Mouse (Mus musculus): ENCODE measurements around the gene Mcat. TPM values are rescaled to one million over a fixed set of nuclear protein-coding genes. Genes with fewer than 3 reads are reported as not detected.
A peak's percentile ranks its signal among the peaks of the same experiment; 100 is the strongest.

Gene Mcat
- polyA plus RNA-seq, 1 experiment from 2014 or later = 48.4 TPM

GRCm38 (mm10) chr15:83550137-83550536, 13.4 kb downstream of the Mcat start:
- 86% methylated on average over 2 of the region's 2 CpGs for WGBS
- Histone ChIP-seq H3K4me3 (no peak overlapping the region), H3K4me1 (replicated peaks) (peaks cover 9% of the 10 kb centered on the region), H3K36me3 (peaks cover 84% of the 10 kb centered on the region), H3K27ac (no peak overlapping the region), H3K27me3 (ENCODE audit: insufficient read depth, poor library complexity, severe bottlenecking) (no peaks in the 10 kb centered on the region), H3K9me3 (no peaks in the 10 kb centered on the region)
- no peak for DNase-seq (ENCODE audit: low spot score)

GRCm38 (mm10) chr15:83547144-83547543, 16.4 kb downstream of the Mcat start:
- H3K4me1 ChIP-seq (replicated peaks) = 0 out of 2 replicates have a peak, but pooled peaks cover 2% of the 10 kb centered on the region
- WGBS = 91% methylated on average over 8 of the region's 8 CpGs
- DNase-seq (ENCODE audit: low spot score) = no peak
- H3K36me3 ChIP-seq = peaks cover 79% of the 10 kb centered on the region
- H3K4me3 ChIP-seq = no peak overlapping the region
- H3K27me3 ChIP-seq (ENCODE audit: insufficient read depth, poor library complexity, severe bottlenecking) = no peaks in the 10 kb centered on the region
- no peaks in the 10 kb centered on the region for H3K9me3 ChIP-seq
- no peak overlapping the region for H3K27ac ChIP-seq

GRCm38 (mm10) chr15:83546029-83546428, 17.6 kb downstream of the Mcat start:
- Histone ChIP-seq H3K4me1 (replicated peaks) (0 out of 2 replicates have a peak, but pooled peaks cover 2% of the 10 kb centered on the region), H3K9me3 (no peaks in the 10 kb centered on the region), H3K27ac (no peak overlapping the region), H3K27me3 (ENCODE audit: insufficient read depth, poor library complexity, severe bottlenecking) (no peaks in the 10 kb centered on the region), H3K4me3 (no peak overlapping the region), H3K36me3 (peaks cover 68% of the 10 kb centered on the region)
- 86% methylated on average over 7 of the region's 7 CpGs for WGBS
- DNase-seq (ENCODE audit: low spot score) = no peak

GRCm38 (mm10) chr15:83541647-83542287, 21.8 kb downstream of the Mcat start:
- Histone ChIP-seq H3K4me1 (replicated peaks) (0 out of 2 replicates have a peak, but pooled peaks cover 2% of the 10 kb centered on the region), H3K27me3 (ENCODE audit: insufficient read depth, poor library complexity, severe bottlenecking) (no peaks in the 10 kb centered on the region), H3K36me3 (peaks cover 26% of the 10 kb centered on the region), H3K9me3 (0 out of 2 replicates have a peak, but pooled peaks cover 2% of the 10 kb centered on the region), H3K27ac (no peak overlapping the region), H3K4me3 (no peak overlapping the region)
- DNase-seq (ENCODE audit: low spot score) = no peak
- 84% methylated on average over 9 of the region's 9 CpGs for WGBS

- WGBS = 79% methylated on average over 4 of the region's 4 CpGs
Measured at GRCm38 (mm10) chr15:83539905-83540304, 23.7 kb downstream of the Mcat start.

GRCm38 (mm10) chr15:83538855-83539254, 24.7 kb downstream of the Mcat start:
- H3K9me3 ChIP-seq = 0 out of 2 replicates have a peak, but pooled peaks cover 2% of the 10 kb centered on the region
- H3K4me3 ChIP-seq = no peak overlapping the region
- no peak for DNase-seq (ENCODE audit: low spot score)
- H3K27ac ChIP-seq = no peak overlapping the region
- peaks cover 3% of the 10 kb centered on the region; the same call in 1 of the 2 replicates for H3K4me1 ChIP-seq (replicated peaks)
- no peaks in the 10 kb centered on the region for H3K36me3 ChIP-seq
- 94% methylated on average over 2 of the region's 2 CpGs for WGBS
- no peaks in the 10 kb centered on the region for H3K27me3 ChIP-seq (ENCODE audit: insufficient read depth, poor library complexity, severe bottlenecking)

More at GRCm38 (mm10) chr15:83539905-83540304, 23.7 kb downstream of the Mcat start:
- Histone ChIP-seq H3K9me3 (0 out of 2 replicates have a peak, but pooled peaks cover 2% of the 10 kb centered on the region), H3K4me1 (replicated peaks) (peaks cover 2% of the 10 kb centered on the region; the same call in 1 of the 2 replicates), H3K36me3 (peaks cover 7% of the 10 kb centered on the region), H3K27ac (no peak overlapping the region), H3K4me3 (no peak overlapping the region), H3K27me3 (ENCODE audit: insufficient read depth, poor library complexity, severe bottlenecking) (no peaks in the 10 kb centered on the region)
- no peak for DNase-seq (ENCODE audit: low spot score)

- 0 out of 2 replicates have a peak, but pooled peaks cover 2% of the 10 kb centered on the region for H3K9me3 ChIP-seq
- H3K4me3 ChIP-seq = no peak overlapping the region
- peaks cover 3% of the 10 kb centered on the region; the same call in 1 of the 2 replicates for H3K4me1 ChIP-seq (replicated peaks)
- no peaks in the 10 kb centered on the region for H3K27me3 ChIP-seq (ENCODE audit: insufficient read depth, poor library complexity, severe bottlenecking)
- H3K27ac ChIP-seq = peak overlapping the region; percentile 46; the same call in 1 of the 2 replicates
- no peak for DNase-seq (ENCODE audit: low spot score)
- H3K36me3 ChIP-seq = no peaks in the 10 kb centered on the region
- WGBS = 92% methylated on average over 6 of the region's 6 CpGs
Measured at GRCm38 (mm10) chr15:83535890-83536231, 27.7 kb downstream of the Mcat start.

GRCm38 (mm10) chr15:83534960-83535889, 28.4 kb downstream of the Mcat start:
- DNase-seq (ENCODE audit: low spot score) = no peak
- H3K27ac ChIP-seq = peak overlapping the region; percentile 46
- WGBS = 85% methylated on average over 17 of the region's 17 CpGs

GRCm38 (mm10) chr15:83532606-83533005, 31.0 kb downstream of the Mcat start:
- 0 out of 2 replicates have a peak, but pooled peaks cover 2% of the 10 kb centered on the region for H3K9me3 ChIP-seq
- WGBS = 79% methylated on average over 7 of the region's 7 CpGs

More at GRCm38 (mm10) chr15:83534960-83535889, 28.4 kb downstream of the Mcat start:
- Histone ChIP-seq H3K9me3 (0 out of 2 replicates have a peak, but pooled peaks cover 2% of the 10 kb centered on the region), H3K27me3 (ENCODE audit: insufficient read depth, poor library complexity, severe bottlenecking) (no peaks in the 10 kb centered on the region), H3K36me3 (no peaks in the 10 kb centered on the region), H3K4me3 (no peak overlapping the region), H3K4me1 (replicated peaks) (peaks cover 3% of the 10 kb centered on the region; the same call in 1 of the 2 replicates)

GRCm38 (mm10) chr15:83531961-83532469, 31.6 kb downstream of the Mcat start:
- 85% methylated on average over 5 of the region's 5 CpGs for WGBS
- H3K27me3 ChIP-seq (ENCODE audit: insufficient read depth, poor library complexity, severe bottlenecking) = peaks cover 28% of the 10 kb centered on the region
- no peaks in the 10 kb centered on the region for H3K9me3 ChIP-seq
- no peak overlapping the region for H3K4me3 ChIP-seq
- H3K4me1 ChIP-seq (replicated peaks) = peaks cover 9% of the 10 kb centered on the region
- H3K27ac ChIP-seq = no peak overlapping the region
- no peaks in the 10 kb centered on the region for H3K36me3 ChIP-seq
- DNase-seq (ENCODE audit: low spot score) = no peak

More at GRCm38 (mm10) chr15:83532606-83533005, 31.0 kb downstream of the Mcat start:
- Histone ChIP-seq H3K4me3 (no peak overlapping the region), H3K27me3 (ENCODE audit: insufficient read depth, poor library complexity, severe bottlenecking) (peaks cover 22% of the 10 kb centered on the region), H3K27ac (no peak overlapping the region), H3K4me1 (replicated peaks) (peaks cover 4% of the 10 kb centered on the region), H3K36me3 (no peaks in the 10 kb centered on the region)
- no peak for DNase-seq (ENCODE audit: low spot score)

- H3K27ac ChIP-seq = 0 out of 2 replicates have a peak overlapping the region, but pooled peaks have one; percentile 6
- no peak for DNase-seq (ENCODE audit: low spot score)
- 77% methylated on average over 6 of the region's 6 CpGs for WGBS
- H3K4me3 ChIP-seq = no peak overlapping the region
- H3K4me1 ChIP-seq (replicated peaks) = peaks cover 23% of the 10 kb centered on the region
- H3K27me3 ChIP-seq (ENCODE audit: insufficient read depth, poor library complexity, severe bottlenecking) = peaks cover 41% of the 10 kb centered on the region
- no peaks in the 10 kb centered on the region for H3K36me3 ChIP-seq
- H3K9me3 ChIP-seq = no peaks in the 10 kb centered on the region
Measured at GRCm38 (mm10) chr15:83530688-83531087, 32.9 kb downstream of the Mcat start.

GRCm38 (mm10) chr15:83530233-83530632, 33.4 kb downstream of the Mcat start:
- Histone ChIP-seq H3K4me1 (replicated peaks) (peaks cover 27% of the 10 kb centered on the region), H3K27ac (no peak overlapping the region), H3K27me3 (ENCODE audit: insufficient read depth, poor library complexity, severe bottlenecking) (peaks cover 45% of the 10 kb centered on the region), H3K36me3 (no peaks in the 10 kb centered on the region), H3K4me3 (no peak overlapping the region), H3K9me3 (no peaks in the 10 kb centered on the region)
- no peak for DNase-seq (ENCODE audit: low spot score)
- WGBS = 85% methylated on average over 9 of the region's 9 CpGs
